Mouse (Mus musculus): ENCODE results near the gene Parvg. TPM values are rescaled to one million over a fixed set of nuclear protein-coding genes. Genes with fewer than 3 reads are reported as not detected.

The Parvg gene
- polyA plus RNA-seq, 1 experiment from 2014 or later, result 1.1 TPM

DNA sequence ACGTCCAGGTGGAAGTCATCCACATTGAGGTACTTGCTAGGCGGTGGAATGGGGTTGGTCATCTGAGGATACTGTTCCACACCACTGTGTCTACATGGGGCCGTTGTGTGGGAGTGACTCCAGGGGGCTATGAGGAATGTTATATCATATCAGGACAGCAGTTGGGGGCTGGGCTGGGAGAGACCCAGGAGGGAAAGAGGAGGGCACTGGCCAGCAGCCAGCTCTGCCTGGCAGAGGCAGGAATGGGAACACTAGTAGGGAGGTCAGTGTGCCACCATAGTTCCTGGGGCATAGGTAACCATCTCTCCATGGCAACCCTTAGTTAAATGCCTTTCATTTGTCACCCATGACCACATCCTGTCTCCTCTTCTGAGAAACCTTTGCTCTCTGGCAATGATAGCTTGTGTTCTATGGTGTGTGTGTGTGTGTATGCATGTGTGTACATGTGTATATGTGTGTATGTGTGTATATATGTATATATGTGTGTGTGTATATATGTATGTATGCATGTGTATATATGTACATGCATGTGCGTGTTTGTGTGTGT lies 7.3 kb downstream of the Parvg start:
- 88% methylated on average over 4 of the region's 4 CpGs for WGBS
- H3K4me3 ChIP-seq (ENCODE audit: low read depth, low read length), result no peak overlapping the region
- H3K9ac ChIP-seq (ENCODE audit: low read depth, low read length), result no peak overlapping the region
- H3K9me3 ChIP-seq (replicated peaks; ENCODE audit: control insufficient read depth, low read length, poor library complexity, severe bottlenecking), result no peaks in the 10 kb centered on the region
- no peak overlapping the region for H3K4me2 ChIP-seq (ENCODE audit: low read length)
- no peaks in the 10 kb centered on the region for H3K36me3 ChIP-seq (ENCODE audit: control insufficient read depth, insufficient read depth, low read length)
- H3K27me3 ChIP-seq (ENCODE audit: control insufficient read depth, insufficient read depth, low read depth, low read length), result no peaks in the 10 kb centered on the region
- no peak overlapping the region for H3K27ac ChIP-seq (ENCODE audit: low read length)
- no peaks in the 10 kb centered on the region for H3K4me1 ChIP-seq (ENCODE audit: control insufficient read depth, insufficient read depth, low read length)
- no peak for ATAC-seq

DNA sequence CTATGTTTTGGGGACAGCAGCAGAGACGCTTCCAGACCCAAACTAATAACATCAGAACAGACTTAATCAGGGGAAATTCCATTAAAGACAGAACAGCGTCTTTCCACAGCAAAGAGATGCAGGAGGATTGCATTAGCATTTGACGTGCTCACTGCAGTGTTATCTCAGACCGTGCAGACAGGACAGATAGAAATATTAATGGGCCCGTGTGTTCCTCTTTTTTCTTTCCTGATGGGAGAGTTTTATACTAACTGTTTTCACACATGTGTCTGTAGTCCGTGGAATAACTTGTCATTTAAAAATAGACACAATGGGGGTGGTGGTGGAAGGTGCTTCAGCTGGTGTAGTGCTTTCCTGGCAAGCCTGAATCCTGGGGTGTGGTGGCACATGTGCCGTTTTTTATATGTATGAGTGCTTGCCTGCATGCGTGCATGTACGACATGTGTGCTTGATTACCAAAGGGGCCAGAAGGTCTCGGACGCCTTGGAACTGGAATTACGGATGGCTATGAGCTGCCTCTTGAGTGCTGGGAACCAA lies 12.5 kb downstream of the Parvg start:
- no peak overlapping the region for H3K9ac ChIP-seq (ENCODE audit: low read depth, low read length)
- H3K9me3 ChIP-seq (replicated peaks; ENCODE audit: control insufficient read depth, low read length, poor library complexity, severe bottlenecking), result no peaks in the 10 kb centered on the region
- H3K36me3 ChIP-seq (ENCODE audit: control insufficient read depth, insufficient read depth, low read length), result no peaks in the 10 kb centered on the region
- H3K4me3 ChIP-seq (ENCODE audit: low read depth, low read length), result no peak overlapping the region
- peak overlapping the region; percentile 23; the same call in 1 of the 2 replicates for H3K27ac ChIP-seq (ENCODE audit: low read length)
- 71% methylated on average over 12 of the region's 12 CpGs for whole genome bisulfite sequencing
- no peaks in the 10 kb centered on the region for H3K27me3 ChIP-seq (ENCODE audit: control insufficient read depth, insufficient read depth, low read depth, low read length)
- no peaks in the 10 kb centered on the region for H3K4me1 ChIP-seq (ENCODE audit: control insufficient read depth, insufficient read depth, low read length)
- no peak overlapping the region for H3K4me2 ChIP-seq (ENCODE audit: low read length)
- ATAC-seq, result no peak

GRCm38 (mm10) chr15:84337599-84337998 lies 13.8 kb downstream of the Parvg start:
- H3K4me2 ChIP-seq (ENCODE audit: low read length), result no peak overlapping the region
- H3K27ac ChIP-seq (ENCODE audit: low read length), result no peak overlapping the region
- no peaks in the 10 kb centered on the region for H3K36me3 ChIP-seq (ENCODE audit: control insufficient read depth, insufficient read depth, low read length)
- no peak for ATAC-seq
- H3K9ac ChIP-seq (ENCODE audit: low read depth, low read length), result no peak overlapping the region
- WGBS, result 73% methylated on average over 5 of the region's 5 CpGs
- no peaks in the 10 kb centered on the region for H3K9me3 ChIP-seq (replicated peaks; ENCODE audit: control insufficient read depth, low read length, poor library complexity, severe bottlenecking)
- no peaks in the 10 kb centered on the region for H3K27me3 ChIP-seq (ENCODE audit: control insufficient read depth, insufficient read depth, low read depth, low read length)
- H3K4me3 ChIP-seq (ENCODE audit: low read depth, low read length), result no peak overlapping the region
- no peaks in the 10 kb centered on the region for H3K4me1 ChIP-seq (ENCODE audit: control insufficient read depth, insufficient read depth, low read length)

DNA sequence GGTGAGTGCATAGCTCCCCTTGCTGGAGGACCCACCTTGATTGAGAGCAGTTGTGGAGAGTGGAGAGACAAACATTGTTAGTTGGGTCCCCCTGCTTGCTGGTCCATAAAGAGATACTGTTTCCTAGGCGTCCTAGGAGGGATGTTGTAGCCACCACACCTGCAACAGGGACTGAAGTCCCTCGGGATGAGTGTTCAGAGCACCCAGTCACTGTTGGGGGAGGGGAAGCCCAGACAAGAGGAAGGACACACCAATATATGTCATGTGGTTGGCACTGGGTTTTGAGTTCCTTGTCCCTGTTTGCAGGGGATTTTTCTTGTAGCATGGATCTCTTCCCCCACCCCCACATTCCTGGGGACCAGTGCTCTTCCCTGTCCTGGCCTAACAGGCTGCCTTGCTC lies 17.1 kb downstream of the Parvg start:
- peaks cover 9% of the 10 kb centered on the region; the same call in 1 of the 2 replicates for H3K4me1 ChIP-seq (ENCODE audit: control insufficient read depth, insufficient read depth, low read length)
- WGBS, result 74% methylated on average over 2 of the region's 2 CpGs
- no peak overlapping the region for H3K9ac ChIP-seq (ENCODE audit: low read depth, low read length)
- no peak overlapping the region for H3K4me2 ChIP-seq (ENCODE audit: low read length)
- no peak overlapping the region for H3K27ac ChIP-seq (ENCODE audit: low read length)
- H3K27me3 ChIP-seq (ENCODE audit: control insufficient read depth, insufficient read depth, low read depth, low read length), result no peaks in the 10 kb centered on the region
- H3K36me3 ChIP-seq (ENCODE audit: control insufficient read depth, insufficient read depth, low read length), result no peaks in the 10 kb centered on the region
- H3K4me3 ChIP-seq (ENCODE audit: low read depth, low read length), result no peak overlapping the region
- ATAC-seq, result no peak
- no peaks in the 10 kb centered on the region for H3K9me3 ChIP-seq (replicated peaks; ENCODE audit: control insufficient read depth, low read length, poor library complexity, severe bottlenecking)

DNA sequence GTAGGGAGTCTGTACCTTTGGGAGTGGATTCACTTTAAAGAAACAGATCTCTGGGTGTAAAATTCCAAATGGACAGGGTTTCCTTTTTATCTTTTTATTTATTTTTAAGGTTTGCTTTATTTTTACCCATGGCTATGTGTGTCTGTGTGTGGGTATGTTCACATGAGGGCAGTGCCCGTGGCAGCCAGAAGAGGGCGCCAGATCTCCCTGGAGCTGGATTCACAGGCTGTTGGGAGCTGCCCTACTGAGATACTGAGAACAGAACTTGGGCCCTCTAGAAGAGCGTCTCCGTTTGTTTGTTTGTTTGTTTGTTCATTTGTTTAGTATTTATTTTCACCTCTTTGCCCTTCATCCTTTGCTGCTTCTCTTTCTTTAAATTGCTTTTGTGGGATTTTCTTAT lies 24.9 kb downstream of the Parvg start:
- no peak overlapping the region for H3K27ac ChIP-seq (ENCODE audit: low read length)
- H3K4me1 ChIP-seq (ENCODE audit: control insufficient read depth, insufficient read depth, low read length), result peaks cover 9% of the 10 kb centered on the region; the same call in 1 of the 2 replicates
- H3K9ac ChIP-seq (ENCODE audit: low read depth, low read length), result no peak overlapping the region
- WGBS, result 95% methylated on average over 4 of the region's 4 CpGs
- H3K4me3 ChIP-seq (ENCODE audit: low read depth, low read length), result no peak overlapping the region
- ATAC-seq, result no peak
- no peaks in the 10 kb centered on the region for H3K27me3 ChIP-seq (ENCODE audit: control insufficient read depth, insufficient read depth, low read depth, low read length)
- H3K4me2 ChIP-seq (ENCODE audit: low read length), result no peak overlapping the region
- no peaks in the 10 kb centered on the region for H3K9me3 ChIP-seq (replicated peaks; ENCODE audit: control insufficient read depth, low read length, poor library complexity, severe bottlenecking)
- H3K36me3 ChIP-seq (ENCODE audit: control insufficient read depth, insufficient read depth, low read length), result no peaks in the 10 kb centered on the region

GRCm38 (mm10) chr15:84349915-84350738 lies 26.3 kb downstream of the Parvg start:
- Histone ChIP-seq H3K27me3 (ENCODE audit: control insufficient read depth, insufficient read depth, low read depth, low read length) (no peaks in the 10 kb centered on the region), H3K27ac (ENCODE audit: low read length) (no peak overlapping the region), H3K4me3 (ENCODE audit: low read depth, low read length) (no peak overlapping the region), H3K9me3 (replicated peaks; ENCODE audit: control insufficient read depth, low read length, poor library complexity, severe bottlenecking) (no peaks in the 10 kb centered on the region), H3K36me3 (ENCODE audit: control insufficient read depth, insufficient read depth, low read length) (no peaks in the 10 kb centered on the region), H3K9ac (ENCODE audit: low read depth, low read length) (no peak overlapping the region), H3K4me2 (ENCODE audit: low read length) (no peak overlapping the region), H3K4me1 (ENCODE audit: control insufficient read depth, insufficient read depth, low read length) (peaks cover 2% of the 10 kb centered on the region; the same call in 1 of the 2 replicates)
- no peak for ATAC-seq
- WGBS, result 60% methylated on average over 14 of the region's 14 CpGs

GRCm38 (mm10) chr15:84351342-84351741 lies 27.5 kb downstream of the Parvg start:
- H3K36me3 ChIP-seq (ENCODE audit: control insufficient read depth, insufficient read depth, low read length), result no peaks in the 10 kb centered on the region
- 84% methylated on average over 7 of the region's 7 CpGs for WGBS

DNA sequence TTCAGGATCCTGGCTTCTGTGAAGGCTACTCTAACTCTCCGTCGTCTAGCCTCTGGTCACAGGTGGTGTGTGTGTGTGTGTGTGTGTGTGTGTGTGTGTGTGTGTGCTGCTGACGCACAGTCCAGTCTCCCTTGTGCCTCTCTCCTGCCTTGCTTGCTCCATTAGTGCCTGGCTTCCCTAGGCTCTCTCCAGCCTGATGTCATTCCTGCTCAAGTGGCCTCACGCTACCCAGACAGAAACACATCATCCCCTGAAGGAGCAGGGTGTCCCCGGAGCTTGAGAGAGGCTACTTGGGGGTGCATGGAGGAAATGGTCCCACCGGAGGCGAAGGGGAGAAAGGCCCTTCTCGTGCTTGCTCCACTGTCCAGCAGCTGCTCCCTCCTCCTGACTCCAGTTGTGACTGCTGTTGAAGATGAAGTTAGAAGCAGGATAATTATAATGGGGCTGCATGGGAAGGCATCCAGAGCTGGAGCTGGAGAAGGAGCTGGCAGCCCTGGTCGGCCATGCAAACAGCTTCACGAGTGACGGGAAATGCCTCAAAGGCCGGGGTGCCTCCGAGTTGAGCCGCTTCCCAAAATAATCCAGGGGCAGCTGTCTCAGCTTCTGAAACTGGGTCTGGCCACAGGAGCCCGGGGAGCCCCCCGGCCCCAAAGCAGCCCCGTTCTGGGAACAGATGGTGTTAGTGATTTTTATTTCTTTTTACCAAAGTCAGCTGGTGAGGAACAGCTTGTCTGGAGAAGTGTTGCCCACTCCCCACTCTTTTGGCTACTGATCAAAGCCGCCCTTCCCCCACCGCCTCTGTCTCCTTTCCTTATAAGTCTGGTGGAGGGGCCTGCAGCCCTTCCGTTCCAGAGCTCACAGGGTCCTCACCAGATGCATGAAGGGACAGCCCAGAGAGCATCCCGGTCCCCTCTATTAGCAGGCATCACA lies 28.4 kb downstream of the Parvg start:
- no peaks in the 10 kb centered on the region for H3K27me3 ChIP-seq (ENCODE audit: control insufficient read depth, insufficient read depth, low read depth, low read length)
- no peak for ATAC-seq
- H3K36me3 ChIP-seq (ENCODE audit: control insufficient read depth, insufficient read depth, low read length), result no peaks in the 10 kb centered on the region
- H3K9ac ChIP-seq (ENCODE audit: low read depth, low read length), result no peak overlapping the region
- H3K27ac ChIP-seq (ENCODE audit: low read length), result peak overlapping the region; percentile 23; the same call in 1 of the 2 replicates
- H3K9me3 ChIP-seq (replicated peaks; ENCODE audit: control insufficient read depth, low read length, poor library complexity, severe bottlenecking), result no peaks in the 10 kb centered on the region
- no peak overlapping the region for H3K4me3 ChIP-seq (ENCODE audit: low read depth, low read length)
- H3K4me2 ChIP-seq (ENCODE audit: low read length), result no peak overlapping the region
- no peaks in the 10 kb centered on the region for H3K4me1 ChIP-seq (ENCODE audit: control insufficient read depth, insufficient read depth, low read length)
- WGBS, result 58% methylated on average over 21 of the region's 21 CpGs

More at GRCm38 (mm10) chr15:84351342-84351741, 27.5 kb downstream of the Parvg start:
- ATAC-seq, result no peak
- Histone ChIP-seq H3K4me2 (ENCODE audit: low read length) (no peak overlapping the region), H3K27me3 (ENCODE audit: control insufficient read depth, insufficient read depth, low read depth, low read length) (no peaks in the 10 kb centered on the region), H3K9ac (ENCODE audit: low read depth, low read length) (no peak overlapping the region), H3K9me3 (replicated peaks; ENCODE audit: control insufficient read depth, low read length, poor library complexity, severe bottlenecking) (no peaks in the 10 kb centered on the region), H3K4me3 (ENCODE audit: low read depth, low read length) (no peak overlapping the region), H3K4me1 (ENCODE audit: control insufficient read depth, insufficient read depth, low read length) (no peaks in the 10 kb centered on the region), H3K27ac (ENCODE audit: low read length) (no peak overlapping the region)

Data from midbrain, embryonic 16.5 days (tissue).